Mouse (Mus musculus) forebrain, postnatal 0 days (tissue): Measurements from ENCODE around the gene Tfap4. TPM values are rescaled to one million over a fixed set of nuclear protein-coding genes. Genes with fewer than 3 reads are reported as not detected.
A peak's percentile ranks its signal among the peaks of the same experiment; 100 is the strongest.

ENCODE experiments used
- ATAC-seq: fragments of 200-750 bp; cut with Nextera tagmentation; 2 replicates; pipeline ENCODE4 v1.8.0; 2017; ENCODE audit warnings: mild to moderate bottlenecking, moderate library complexity
- DNase-seq: peaks from one replicate; pipeline ENCODE4 v3.0.0-alpha.2; 2015
- H3K27ac ChIP-seq: fragments of 300-500 bp; sonication (generic); 2 replicates; pipeline ENCODE4 v1.5.1; 2014; ENCODE audit warnings: low read depth, mild to moderate bottlenecking, antibody characterized with exemption, low read length, moderate library complexity, mixed read lengths
- H3K27me3 ChIP-seq: fragments of 300-500 bp; sonication (generic); 2 replicates; pipeline ENCODE4 v1.6.1; 2014; ENCODE audit warnings: mild to moderate bottlenecking, low read length, mixed read lengths; ENCODE audit not compliant: insufficient read depth
- H3K36me3 ChIP-seq: fragments of 300-500 bp; sonication (generic); 2 replicates; pipeline ENCODE4 v1.6.1; 2014; ENCODE audit warnings: mild to moderate bottlenecking, moderate library complexity; ENCODE audit not compliant: insufficient read depth
- H3K4me1 ChIP-seq: fragments of 300-500 bp; sonication (generic); 2 replicates; pipeline ENCODE4 v1.6.1; 2014; ENCODE audit warnings: antibody characterized with exemption; ENCODE audit not compliant: insufficient read depth
- H3K4me2 ChIP-seq: fragments of 300-500 bp; sonication (generic); 2 replicates; pipeline ENCODE4 v1.6.1; 2014; ENCODE audit warnings: low read depth, mild to moderate bottlenecking, moderate library complexity
- H3K4me3 ChIP-seq: fragments of 300-500 bp; sonication (generic); 2 replicates; pipeline ENCODE4 v1.5.1; 2014; ENCODE audit warnings: low read depth, low read length, mixed read lengths
- H3K9ac ChIP-seq: fragments of 300-500 bp; sonication (generic); 2 replicates; pipeline ENCODE4 v1.6.1; 2014; ENCODE audit warnings: mild to moderate bottlenecking
- H3K9me3 ChIP-seq: fragments of 300-500 bp; sonication (generic); 2 replicates; pipeline ENCODE4 v1.6.1; 2016; ENCODE audit warnings: low read length
- CTCF ChIP-seq: sonication (generic); IDR thresholded peaks from 2 replicates; pipeline ENCODE4 v1.5.1; 2016; ENCODE audit warnings: antibody characterized with exemption, control low read depth, low read depth
- WGBS: fragments of 180-500 bp; shearing (Covaris S2); extraction: QIAGEN DNeasy Blood & Tissue Kit; methylation state at CpG from one replicate; pipeline ENCODE4 v1.1.7; 2014; 5-methylcytosine and 5-hydroxymethylcytosine counted together
- polyA plus RNA-seq: library from polyadenylated mRNA; unstranded; fragments of >200 nt; fragmentation: Nextera tagmentation; extraction: Ambion mirVana; gene quantifications from 2 replicates; pipeline ENCODE4 v1.2.1, GENCODE M21; 2015
- total RNA-seq: library from RNA; depleted of rRNA; stranded (reverse); fragments of >200 nt; gene quantifications from 2 replicates; pipeline ENCODE4 v1.2.3, GENCODE M21; 2014; rRNA removed

Gene Tfap4
- total RNA-seq, result 9.1 and 10.2 TPM in 2 replicates
- polyA plus RNA-seq, result 6.4 and 8.0 TPM in 2 replicates

GRCm38 (mm10) chr16:4559715-4560144, at the start of gene Tfap4:
Gene Tfap4, minus strand, starts transcription at chr16:4559854.
- H3K9me3 ChIP-seq, result no peaks in the 10 kb centered on the region
- no peaks in the 10 kb centered on the region for H3K36me3 ChIP-seq
- DNase-seq (peak; percentile 95), ATAC-seq (peak; percentile 44)
- TF ChIP-seq CTCF, result peak; percentile 58
- peaks cover 15% of the 10 kb centered on the region; the same call in 1 of the 2 replicates for H3K4me1 ChIP-seq
- no peaks in the 10 kb centered on the region for H3K27me3 ChIP-seq
- H3K4me3 ChIP-seq, result peak within 1 kb of the TSS; percentile 66
- H3K27ac ChIP-seq, result peak within 1 kb of the TSS; percentile 97
- 1% methylated on average over 17 of the region's 17 CpGs for WGBS
- peak within 1 kb of the TSS; percentile 91 for H3K4me2 ChIP-seq
- H3K9ac ChIP-seq, result peak within 1 kb of the TSS; percentile 70

GRCm38 (mm10) chr16:4608532-4609059, 48.9 kb upstream of the Tfap4 start:
- Histone ChIP-seq H3K27ac (no peak overlapping the region), H3K9me3 (no peaks in the 10 kb centered on the region), H3K4me1 (no peaks in the 10 kb centered on the region), H3K36me3 (peaks cover 37% of the 10 kb centered on the region), H3K9ac (no peak overlapping the region), H3K4me3 (no peak overlapping the region), H3K4me2 (no peak overlapping the region), H3K27me3 (no peaks in the 10 kb centered on the region)
- WGBS, result 89% methylated on average over 19 of the region's 19 CpGs
- DNase-seq, result no peak
- no peak for TF ChIP-seq CTCF
- ATAC-seq, result no peak

- WGBS, result 53% methylated on average over 9 of the region's 9 CpGs
Measured at GRCm38 (mm10) chr16:4607818-4608531, 48.3 kb upstream of the Tfap4 start.

GRCm38 (mm10) chr16:4606431-4607084, 46.9 kb upstream of the Tfap4 start:
- Histone ChIP-seq H3K4me1 (no peaks in the 10 kb centered on the region), H3K9ac (peak overlapping the region; percentile 22; the same call in 1 of the 2 replicates), H3K27ac (no peak overlapping the region), H3K27me3 (no peaks in the 10 kb centered on the region), H3K4me3 (no peak overlapping the region), H3K36me3 (peaks cover 23% of the 10 kb centered on the region), H3K4me2 (no peak overlapping the region), H3K9me3 (no peaks in the 10 kb centered on the region)
- WGBS, result 55% methylated on average over 5 of the region's 5 CpGs
- peak; percentile 55 for TF ChIP-seq CTCF
- ATAC-seq (no peak; the same call in 1 of the 2 replicates), DNase-seq (peak; percentile 23)

More at GRCm38 (mm10) chr16:4607818-4608531, 48.3 kb upstream of the Tfap4 start:
- no peak overlapping the region for H3K4me2 ChIP-seq
- no peak overlapping the region for H3K9ac ChIP-seq
- H3K4me1 ChIP-seq, result no peaks in the 10 kb centered on the region
- H3K36me3 ChIP-seq, result peaks cover 31% of the 10 kb centered on the region
- DNase-seq (peak; percentile 87), ATAC-seq (peak; percentile 67)
- no peak overlapping the region for H3K4me3 ChIP-seq
- peak; percentile 93 for TF ChIP-seq CTCF
- no peaks in the 10 kb centered on the region for H3K9me3 ChIP-seq
- H3K27me3 ChIP-seq, result no peaks in the 10 kb centered on the region
- H3K27ac ChIP-seq, result no peak overlapping the region

DNA sequence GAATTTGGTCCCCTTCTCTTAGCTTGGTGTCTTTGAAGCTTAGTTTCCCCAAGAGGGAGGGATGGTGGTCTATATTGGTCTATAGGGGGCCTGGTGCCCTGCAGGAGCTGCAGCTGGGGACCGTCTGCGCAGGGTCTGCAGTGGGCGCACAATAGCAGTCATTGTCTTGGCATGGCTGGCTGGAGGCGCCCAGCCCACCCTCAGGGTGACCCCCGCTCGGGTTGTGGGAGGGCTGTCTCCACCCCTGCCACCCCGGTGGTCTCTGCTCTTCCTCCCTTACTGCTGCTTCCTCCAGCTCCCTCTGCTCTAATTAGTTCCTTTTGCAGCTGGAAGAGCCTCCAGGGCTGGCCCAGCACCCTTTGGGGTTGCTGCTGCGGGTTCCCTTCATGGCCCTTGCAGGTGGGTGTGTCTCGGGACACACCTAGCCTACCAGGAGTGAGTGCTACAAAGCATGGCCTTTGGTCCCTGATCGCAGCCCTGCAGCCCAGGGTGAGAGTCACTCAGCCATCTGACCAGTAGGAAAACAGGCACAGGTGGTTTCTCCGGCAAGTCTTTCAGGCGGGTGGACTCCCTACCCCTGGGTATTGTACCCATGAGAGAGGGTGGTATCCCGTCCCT, 46.0 kb upstream of the Tfap4 start:
- Histone ChIP-seq H3K4me1 (no peaks in the 10 kb centered on the region), H3K27ac (no peak overlapping the region; the same call in 1 of the 2 replicates), H3K9ac (no peak overlapping the region), H3K4me3 (no peak overlapping the region), H3K36me3 (peaks cover 13% of the 10 kb centered on the region), H3K27me3 (no peaks in the 10 kb centered on the region), H3K4me2 (no peak overlapping the region), H3K9me3 (no peaks in the 10 kb centered on the region)
- no peak for ATAC-seq
- 44% methylated on average over 13 of the region's 13 CpGs for WGBS
- DNase-seq, result no peak
- no peak for TF ChIP-seq CTCF

- Histone ChIP-seq H3K4me3 (no peak overlapping the region), H3K27ac (no peak overlapping the region), H3K36me3 (0 out of 2 replicates have a peak, but pooled peaks cover 6% of the 10 kb centered on the region), H3K9me3 (no peaks in the 10 kb centered on the region), H3K9ac (no peak overlapping the region), H3K27me3 (no peaks in the 10 kb centered on the region), H3K4me1 (no peaks in the 10 kb centered on the region), H3K4me2 (no peak overlapping the region)
- WGBS, result 72% methylated on average over 11 of the region's 11 CpGs
- ATAC-seq (no peak), DNase-seq (no peak)
- no peak for TF ChIP-seq CTCF
Measured at GRCm38 (mm10) chr16:4604293-4604837, 44.7 kb upstream of the Tfap4 start.
